Mouse (Mus musculus) ES-Bruce4 (cell line): ENCODE measurements around the gene Gm26602. TPM values are rescaled to one million over a fixed set of nuclear protein-coding genes. Genes with fewer than 3 reads are reported as not detected.

Source experiments
- H3K27ac ChIP-seq: 2 replicates; pipeline ENCODE4 v1.5.1; 2012; ENCODE audit warnings: low read length, inconsistent platforms; ENCODE audit not compliant: insufficient read depth
- H3K27me3 ChIP-seq: 2 replicates; pipeline ENCODE4 v1.6.1; 2012; ENCODE audit warnings: mild to moderate bottlenecking, low read length, inconsistent platforms; ENCODE audit not compliant: control insufficient read depth, poor library complexity, insufficient read depth, severe bottlenecking
- H3K36me3 ChIP-seq: 2 replicates; pipeline ENCODE4 v1.6.1; 2012; ENCODE audit warnings: inconsistent platforms, mild to moderate bottlenecking, low read length, moderate library complexity; ENCODE audit not compliant: control insufficient read depth, poor library complexity, insufficient read depth, severe bottlenecking
- H3K4me1 ChIP-seq: one replicate; pipeline ENCODE4 v1.8.1; 2011; ENCODE audit warnings: low read length; ENCODE audit not compliant: control insufficient read depth, insufficient read depth
- H3K4me3 ChIP-seq: 2 replicates; pipeline ENCODE4 v1.5.1; 2011; ENCODE audit warnings: low read depth, mild to moderate bottlenecking, low read length
- H3K9ac ChIP-seq: 2 replicates; pipeline ENCODE4 v1.6.1; 2012; ENCODE audit warnings: low read depth, mild to moderate bottlenecking, inconsistent platforms; ENCODE audit not compliant: poor library complexity, severe bottlenecking
- H3K9me3 ChIP-seq: replicated peaks from 2 replicates; pipeline ENCODE4 v1.6.1; 2012; ENCODE audit warnings: mild to moderate bottlenecking, low read length, inconsistent platforms; ENCODE audit not compliant: control insufficient read depth, poor library complexity, insufficient read depth, severe bottlenecking
- CTCF ChIP-seq: IDR thresholded peaks from one replicate; pipeline ENCODE4 v1.8.1; 2011; ENCODE audit warnings: low read depth, low read length
- EP300 ChIP-seq: IDR thresholded peaks from 2 replicates; pipeline ENCODE4 v1.6.1; 2011; ENCODE audit warnings: low read depth, low read length; ENCODE audit not compliant: insufficient read depth
- POLR2A ChIP-seq: IDR thresholded peaks from one replicate; pipeline ENCODE4 v1.8.1; 2011; ENCODE audit warnings: low read length; ENCODE audit not compliant: insufficient read depth
- polyA plus RNA-seq: library from polyadenylated mRNA; stranded (reverse); fragments of >200 nt; gene quantifications from 2 replicates; pipeline ENCODE4 v1.2.4, GENCODE M21; 2011; ENCODE audit warnings: low read depth; ENCODE audit not compliant: missing spikeins, insufficient read depth, insufficient read length

The Gm26602 gene
- polyA plus RNA-seq, 1 experiment = not detected

- H3K9me3 ChIP-seq = no peaks in the 10 kb centered on the region
- no peak overlapping the region for H3K9ac ChIP-seq
- H3K4me1 ChIP-seq = no peaks in the 10 kb centered on the region
- H3K27me3 ChIP-seq = no peaks in the 10 kb centered on the region
- TF ChIP-seq POLR2A (no peak), CTCF (no peak), EP300 (no peak)
- H3K4me3 ChIP-seq = no peak overlapping the region
- H3K27ac ChIP-seq = no peak overlapping the region
- H3K36me3 ChIP-seq = no peaks in the 10 kb centered on the region
These were observed 18.4 kb downstream of the Gm26602 start for GRCm38 (mm10) chr10:79928907-79929701.

- Histone ChIP-seq H3K27ac (no peak overlapping the region), H3K4me1 (no peaks in the 10 kb centered on the region), H3K36me3 (no peaks in the 10 kb centered on the region)
These were observed 19.5 kb downstream of the Gm26602 start for GRCm38 (mm10) chr10:79929967-79930825.

GRCm38 (mm10) chr10:79930826-79931186, 20.1 kb downstream of the Gm26602 start:
- TF ChIP-seq POLR2A (no peak), CTCF (no peak), EP300 (no peak)
- Histone ChIP-seq H3K9ac (no peak overlapping the region), H3K4me1 (no peaks in the 10 kb centered on the region), H3K27me3 (no peaks in the 10 kb centered on the region), H3K4me3 (no peak overlapping the region), H3K36me3 (no peaks in the 10 kb centered on the region), H3K27ac (no peak overlapping the region), H3K9me3 (no peaks in the 10 kb centered on the region)

More at GRCm38 (mm10) chr10:79929967-79930825, 19.5 kb downstream of the Gm26602 start:
- Histone ChIP-seq H3K4me3 (no peak overlapping the region), H3K9me3 (no peaks in the 10 kb centered on the region), H3K27me3 (no peaks in the 10 kb centered on the region), H3K9ac (no peak overlapping the region)
- no peak for TF ChIP-seq POLR2A
- TF ChIP-seq CTCF = no peak
- TF ChIP-seq EP300 = no peak

GRCm38 (mm10) chr10:79931797-79932196, 21.1 kb downstream of the Gm26602 start:
- H3K9me3 ChIP-seq = no peaks in the 10 kb centered on the region
- no peak overlapping the region for H3K9ac ChIP-seq
- no peak overlapping the region for H3K4me3 ChIP-seq
- no peaks in the 10 kb centered on the region for H3K4me1 ChIP-seq
- no peaks in the 10 kb centered on the region for H3K36me3 ChIP-seq
- no peak for TF ChIP-seq CTCF
- no peak for TF ChIP-seq EP300
- no peak for TF ChIP-seq POLR2A
- H3K27me3 ChIP-seq = no peaks in the 10 kb centered on the region
- H3K27ac ChIP-seq = no peak overlapping the region

- Histone ChIP-seq H3K4me1 (no peaks in the 10 kb centered on the region), H3K4me3 (no peak overlapping the region), H3K9ac (no peak overlapping the region), H3K36me3 (no peaks in the 10 kb centered on the region), H3K27me3 (no peaks in the 10 kb centered on the region), H3K27ac (no peak overlapping the region), H3K9me3 (no peaks in the 10 kb centered on the region)
- TF ChIP-seq POLR2A = no peak
- no peak for TF ChIP-seq EP300
- no peak for TF ChIP-seq CTCF
These were observed 22.1 kb downstream of the Gm26602 start for GRCm38 (mm10) chr10:79932736-79933135.

GRCm38 (mm10) chr10:79933145-79933679, 22.6 kb downstream of the Gm26602 start:
- no peaks in the 10 kb centered on the region for H3K9me3 ChIP-seq
- no peak overlapping the region for H3K4me3 ChIP-seq
- no peak overlapping the region for H3K9ac ChIP-seq
- H3K36me3 ChIP-seq = no peaks in the 10 kb centered on the region
- TF ChIP-seq CTCF (no peak), EP300 (no peak), POLR2A (no peak)
- no peaks in the 10 kb centered on the region for H3K27me3 ChIP-seq
- no peaks in the 10 kb centered on the region for H3K4me1 ChIP-seq
- H3K27ac ChIP-seq = no peak overlapping the region
